Mouse (Mus musculus): Measurements from ENCODE around the gene Elac2. TPM values are rescaled to one million over a fixed set of nuclear protein-coding genes. Genes with fewer than 3 reads are reported as not detected.

The Elac2 gene
- polyA plus RNA-seq (2012; rRNA removed): 8.1 and 8.6 TPM in 2 replicates

GRCm38 (mm10) chr11:64978720-64979488 lies at the start of gene Elac2:
Elac2 (plus strand) TSS chr11:64979038.

Other genes with a start within 250 kb of the Elac2 start
- gene 1700086D15Rik, start 180.9 kb downstream of the Elac2 start, polyA plus RNA-seq (2012; rRNA removed): not detected in 2 replicates
- gene Arhgap44, start 183.9 kb downstream of the Elac2 start, polyA plus RNA-seq (2012; rRNA removed): 0.84 and 1.0 TPM in 2 replicates